Mouse (Mus musculus) E14TG2a.4 (cell line): ENCODE measurements at regions not wholly inside any gene's neighbourhood (a gene's known extent, or its start where the extent isn't known, plus 50 kb on each side); places are given as distances from the start of the nearest gene placed in this dataset.
"Not testable (repeated sequence)": the region's sequence is repeated elsewhere in the genome, so short reads cannot be mapped to it uniquely, and the experiment has no call there.

Source experiments
- H3K27me3 ChIP-seq: 2 replicates; pipeline ENCODE4 v1.6.1; 2014; ENCODE audit warnings: low read length, control low read depth; ENCODE audit not compliant: insufficient read depth
- H3K36me3 ChIP-seq: 2 replicates; pipeline ENCODE4 v1.6.1; 2014; ENCODE audit warnings: low read length, control low read depth; ENCODE audit not compliant: insufficient read depth
- H3K4me1 ChIP-seq: replicated peaks from 2 replicates; pipeline ENCODE4 v1.6.1; 2014; ENCODE audit warnings: low read depth, low read length, control low read depth
- H3K4me3 ChIP-seq: replicated peaks from 2 replicates; pipeline ENCODE4 v1.5.1; 2014; ENCODE audit warnings: mild to moderate bottlenecking, low read length
- H3K9me3 ChIP-seq: 2 replicates; pipeline ENCODE4 v1.6.1; 2014; ENCODE audit warnings: low read length, control low read depth
- CTCF ChIP-seq: conservative IDR thresholded peaks from 2 replicates; pipeline ENCODE4 v1.5.1; 2014; ENCODE audit warnings: low read length
- NANOG ChIP-seq: IDR thresholded peaks from 2 replicates; pipeline ENCODE4 v1.6.1; 2014; ENCODE audit warnings: borderline replicate concordance, low read length, mixed read lengths
- POU5F1 ChIP-seq: IDR thresholded peaks from 2 replicates; pipeline ENCODE4 v1.6.1; 2014; ENCODE audit warnings: low read length, borderline replicate concordance

DNA sequence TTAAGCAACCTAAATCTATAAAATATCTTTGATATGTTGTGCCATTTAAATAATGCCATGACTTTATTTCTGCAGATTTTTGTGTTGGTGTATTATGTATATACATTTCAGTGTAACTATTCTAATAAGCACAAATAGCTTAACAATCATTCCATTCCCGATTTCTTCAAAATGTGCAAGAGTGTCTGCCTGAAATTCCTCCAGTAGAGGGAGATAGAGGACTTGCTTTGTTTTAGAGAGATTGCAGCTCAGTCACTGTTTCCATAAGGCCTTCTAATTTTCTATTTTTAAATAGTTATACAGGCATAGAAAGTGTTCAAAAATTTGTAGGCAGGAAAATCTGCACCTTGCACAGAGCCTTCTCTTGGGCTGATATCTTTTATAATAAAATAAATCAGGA lies 322.3 kb upstream of the Tacstd2 start:
- H3K4me1 ChIP-seq, H3K27me3 ChIP-seq, H3K9me3 ChIP-seq, H3K4me3 ChIP-seq, H3K36me3 ChIP-seq: not testable (repeated sequence)
- peak; percentile 41 for TF ChIP-seq CTCF

DNA sequence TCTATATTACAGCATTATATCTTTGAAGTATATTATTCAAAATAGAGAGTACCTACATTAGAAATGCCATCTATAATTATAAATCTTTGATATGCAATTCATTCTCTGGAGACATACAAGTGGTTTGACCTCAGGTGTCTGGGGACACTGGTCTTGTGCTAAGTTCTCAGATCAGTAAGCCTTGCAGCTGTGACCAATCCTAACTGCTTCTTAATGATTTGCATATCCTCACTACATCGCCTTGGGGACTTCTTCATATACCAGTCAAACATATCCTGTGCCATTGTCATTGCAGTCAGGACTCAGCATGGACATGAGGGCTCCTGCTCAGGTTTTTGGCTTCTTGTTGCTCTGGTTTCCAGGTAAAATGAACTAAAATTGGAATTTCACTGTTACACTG lies 303.9 kb upstream of the Tacstd2 start:
- H3K9me3 ChIP-seq, H3K4me3 ChIP-seq, H3K36me3 ChIP-seq, H3K27me3 ChIP-seq, H3K4me1 ChIP-seq: not testable (repeated sequence)

DNA sequence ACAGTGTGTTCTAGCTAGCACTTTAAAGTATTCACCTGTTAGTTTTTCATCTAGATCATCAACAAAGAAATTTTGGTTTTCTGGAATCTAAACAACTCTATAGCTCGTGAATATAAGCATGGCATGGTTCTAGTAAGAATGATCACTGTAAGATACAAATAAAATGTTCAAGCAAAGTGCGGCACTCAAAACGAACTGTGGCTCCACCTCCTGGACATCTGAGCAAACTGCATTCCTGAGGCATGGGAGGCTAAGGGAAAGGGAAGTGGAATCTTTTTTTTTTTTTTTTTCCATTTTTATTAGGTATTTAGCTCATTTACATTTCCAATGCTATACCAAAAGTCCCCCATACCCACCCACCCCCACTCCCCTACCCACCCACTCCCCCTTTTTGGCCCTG lies 276.9 kb upstream of the Tacstd2 start:
- not testable (repeated sequence) for H3K36me3 ChIP-seq, H3K4me3 ChIP-seq, H3K9me3 ChIP-seq, H3K27me3 ChIP-seq, H3K4me1 ChIP-seq
- TF ChIP-seq CTCF, result peak; percentile 70

DNA sequence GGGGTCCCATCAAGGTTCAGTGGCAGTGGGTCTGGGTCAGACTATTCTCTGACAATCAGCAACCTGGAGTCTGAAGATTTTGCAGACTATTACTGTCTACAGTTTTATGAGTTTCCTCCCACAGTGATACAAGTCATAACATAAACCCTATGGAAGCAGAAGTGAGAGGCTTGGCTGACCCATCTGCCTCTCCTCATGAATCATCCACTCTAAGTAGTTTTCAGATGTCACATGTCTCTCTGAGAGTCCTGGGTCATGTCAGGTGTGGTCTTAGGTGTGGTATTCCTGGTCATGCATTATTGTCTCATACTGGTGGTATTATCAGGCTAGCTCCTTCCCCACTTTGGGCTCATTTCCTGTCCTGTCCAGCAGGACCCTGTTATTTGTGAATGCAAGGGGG lies 255.8 kb upstream of the Tacstd2 start:
- Histone ChIP-seq H3K36me3 (peaks cover 5% of the 10 kb centered on the region; the same call in 1 of the 2 replicates), H3K4me3 (no peak overlapping the region), H3K4me1 (peaks cover 22% of the 10 kb centered on the region), H3K27me3 (no peaks in the 10 kb centered on the region), H3K9me3 (no peaks in the 10 kb centered on the region)
- TF ChIP-seq POU5F1 (no peak), NANOG (no peak), CTCF (no peak)

DNA sequence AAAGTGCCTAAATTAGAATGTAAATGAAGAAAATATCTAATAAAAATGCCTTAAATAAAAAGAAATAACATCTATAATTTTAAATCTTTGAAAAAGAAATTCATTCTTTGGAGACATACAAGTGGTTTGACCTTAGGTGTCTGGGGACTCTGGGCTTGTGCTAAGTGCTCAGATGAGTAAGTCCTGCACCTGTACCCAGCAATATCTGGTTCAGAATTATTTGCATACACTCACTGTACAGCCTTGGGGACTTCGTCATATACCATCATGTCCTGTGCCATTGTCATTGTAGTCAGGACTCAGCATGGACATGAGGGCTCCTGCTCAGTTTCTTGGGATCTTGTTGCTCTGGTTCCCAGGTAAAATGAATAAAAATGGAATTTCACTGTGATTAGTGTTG lies 255.1 kb upstream of the Tacstd2 start:
- Histone ChIP-seq H3K4me3 (no peak overlapping the region), H3K27me3 (no peaks in the 10 kb centered on the region), H3K36me3 (peaks cover 5% of the 10 kb centered on the region; the same call in 1 of the 2 replicates), H3K9me3 (no peaks in the 10 kb centered on the region), H3K4me1 (peaks cover 27% of the 10 kb centered on the region)
- TF ChIP-seq NANOG (no peak), CTCF (no peak), POU5F1 (no peak)

DNA sequence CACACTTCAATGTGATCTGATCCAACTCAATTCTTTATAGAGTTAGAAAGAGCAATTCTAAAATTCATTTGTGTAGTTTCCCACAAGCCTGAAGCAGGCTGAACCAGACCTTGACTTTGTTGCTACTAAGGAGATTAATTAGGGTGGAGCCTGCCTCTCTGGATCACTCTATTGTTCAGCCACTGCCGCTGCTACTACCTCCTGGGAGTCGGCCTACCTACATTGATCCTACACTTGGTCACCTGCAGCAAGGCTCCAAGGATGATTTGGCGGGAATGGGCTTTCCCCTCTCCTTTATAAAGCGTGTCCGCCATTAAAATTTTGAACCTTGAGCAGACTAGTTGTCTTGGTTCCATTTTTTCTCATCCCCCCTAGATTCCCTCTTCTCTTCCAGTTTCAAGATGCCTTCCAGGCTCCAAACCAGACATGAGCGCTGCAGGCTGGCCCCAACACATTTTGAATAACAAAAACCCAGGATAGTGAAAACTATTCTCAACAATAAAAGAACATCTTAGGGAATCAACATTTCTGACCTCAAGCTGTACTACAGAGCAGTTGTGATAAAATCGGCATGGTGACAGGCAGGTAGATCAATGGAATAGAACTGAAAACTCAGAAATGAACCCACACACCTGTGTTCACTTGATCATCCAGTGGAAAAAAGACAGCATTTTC lies 251.6 kb upstream of the Tacstd2 start:
- TF ChIP-seq NANOG, result peak; percentile 55; the same call in 1 of the 2 replicates
- TF ChIP-seq CTCF, result no peak
- 0 out of 2 replicates have a peak, but pooled peaks have one; percentile 10 for TF ChIP-seq POU5F1
- Histone ChIP-seq H3K36me3 (peaks cover 5% of the 10 kb centered on the region; the same call in 1 of the 2 replicates), H3K27me3 (no peaks in the 10 kb centered on the region), H3K4me3 (no peak overlapping the region), H3K4me1 (peaks cover 27% of the 10 kb centered on the region), H3K9me3 (no peaks in the 10 kb centered on the region)

DNA sequence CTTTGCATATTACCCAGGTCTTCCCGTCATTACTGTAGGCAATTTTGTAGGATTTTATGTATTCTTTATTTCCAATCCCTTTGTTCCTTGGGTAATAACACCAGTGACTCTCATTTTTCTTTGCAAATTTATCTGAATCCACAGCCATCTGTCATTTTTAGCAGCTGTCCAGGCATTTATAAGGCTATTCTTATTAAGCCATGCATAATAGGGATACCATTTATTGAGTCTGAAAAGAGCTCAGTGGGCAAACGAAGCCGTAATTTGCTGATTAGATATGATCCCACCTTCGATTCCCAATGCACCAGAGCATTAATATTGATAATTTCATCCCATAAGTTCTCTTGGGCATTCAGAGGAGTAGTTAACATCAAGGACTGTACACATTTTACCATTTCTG lies 243.3 kb upstream of the Tacstd2 start:
- Histone ChIP-seq H3K9me3 (no peaks in the 10 kb centered on the region), H3K36me3 (no peaks in the 10 kb centered on the region), H3K4me1 (no peaks in the 10 kb centered on the region), H3K27me3 (no peaks in the 10 kb centered on the region), H3K4me3 (no peak overlapping the region)
- TF ChIP-seq CTCF, result no peak
- TF ChIP-seq POU5F1, result no peak
- TF ChIP-seq NANOG, result no peak

DNA sequence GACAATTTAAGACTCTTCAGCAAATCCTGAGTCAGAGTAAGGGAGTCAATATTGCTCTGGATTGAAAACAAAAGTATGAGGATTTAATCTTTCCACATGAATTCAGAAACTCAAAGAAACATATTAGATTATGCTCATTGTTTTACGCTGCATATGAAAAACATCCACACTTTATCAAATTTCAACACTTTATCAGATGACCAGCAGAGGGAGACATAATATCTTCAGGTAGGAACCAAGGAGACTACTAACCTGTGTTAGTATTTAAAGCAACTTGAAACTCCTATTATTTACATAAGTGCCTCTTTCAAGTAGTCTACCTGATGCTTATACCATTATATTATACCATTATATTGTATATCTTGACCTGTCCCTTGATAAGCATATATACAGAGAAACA lies 218.5 kb upstream of the Tacstd2 start:
- H3K4me3 ChIP-seq, H3K36me3 ChIP-seq, H3K4me1 ChIP-seq, H3K27me3 ChIP-seq, H3K9me3 ChIP-seq: not testable (repeated sequence)
- TF ChIP-seq CTCF, result peak; percentile 7; the same call in 1 of the 2 replicates

DNA sequence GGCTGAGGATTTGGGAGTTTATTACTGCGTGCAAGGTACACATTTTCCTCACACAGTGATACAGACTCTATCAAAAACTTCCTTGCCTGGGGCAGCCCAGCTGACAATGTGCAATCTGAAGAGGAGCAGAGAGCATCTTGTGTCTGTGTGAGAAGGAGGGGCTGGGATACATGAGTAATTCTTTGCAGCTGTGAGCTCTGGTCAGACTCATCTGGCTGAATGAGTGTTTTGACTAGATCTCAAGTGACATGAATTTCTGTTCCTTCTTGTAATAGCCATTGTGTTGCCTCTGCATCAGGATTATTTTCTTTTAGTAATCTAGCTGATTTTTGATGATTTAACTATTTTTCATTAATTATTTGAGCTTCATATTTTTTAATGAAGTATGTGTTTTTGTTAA lies 190.0 kb upstream of the Tacstd2 start:
- Histone ChIP-seq H3K4me1 (no peaks in the 10 kb centered on the region), H3K4me3 (no peak overlapping the region), H3K27me3 (no peaks in the 10 kb centered on the region), H3K36me3 (no peaks in the 10 kb centered on the region), H3K9me3 (no peaks in the 10 kb centered on the region)
- no peak for TF ChIP-seq CTCF
